Mouse (Mus musculus): ENCODE measurements around the gene Plcd1.

Plcd1 gene

DNA sequence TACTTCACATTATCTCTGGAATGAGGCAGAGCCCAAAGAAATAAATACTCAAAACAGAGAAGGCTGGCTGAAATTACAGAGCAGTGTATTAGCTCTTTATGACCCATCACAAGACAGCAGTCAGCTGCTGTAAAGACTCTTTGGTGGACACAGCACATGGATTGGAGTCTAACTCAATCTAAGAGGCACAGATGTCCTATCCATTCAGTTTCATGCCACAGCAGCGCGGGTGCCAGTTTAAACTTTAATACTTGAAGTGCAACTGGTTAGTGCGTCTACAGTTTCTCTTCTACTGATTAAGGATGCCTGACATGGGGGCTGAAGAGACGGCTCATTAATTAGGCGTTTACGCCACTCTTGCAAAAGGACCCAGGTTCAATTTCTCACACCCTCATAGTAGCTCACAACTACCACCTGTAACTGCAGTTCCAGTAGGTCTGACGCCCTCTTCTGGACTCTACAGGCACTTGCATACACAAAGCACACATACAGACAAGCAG is 67.4 kb downstream of the Plcd1 start:
- no peak for DNase-seq (ENCODE audit: low spot score in 2 of 2)

DNA sequence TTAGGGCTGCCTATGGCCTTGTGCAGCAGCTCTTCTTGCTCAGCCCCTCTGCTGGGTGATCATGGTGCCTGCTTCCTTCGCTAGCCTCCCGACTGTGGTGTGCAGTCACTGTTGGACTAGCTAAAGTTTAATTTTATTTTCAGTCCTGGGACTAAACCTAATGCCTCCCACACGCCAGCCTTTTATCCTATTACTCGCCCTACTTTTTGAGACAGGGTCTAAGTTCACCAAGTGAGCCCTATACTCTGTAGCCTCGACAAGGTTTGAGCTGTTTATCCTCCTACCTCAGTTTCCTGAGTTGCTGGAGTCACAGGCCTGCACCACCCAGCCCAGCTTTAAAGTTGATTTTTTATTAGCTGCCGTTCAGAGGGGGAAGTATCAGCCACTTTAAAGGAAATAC is 68.0 kb downstream of the Plcd1 start:
- DNase-seq (ENCODE audit: low spot score in 2 of 2), result no peak

DNA sequence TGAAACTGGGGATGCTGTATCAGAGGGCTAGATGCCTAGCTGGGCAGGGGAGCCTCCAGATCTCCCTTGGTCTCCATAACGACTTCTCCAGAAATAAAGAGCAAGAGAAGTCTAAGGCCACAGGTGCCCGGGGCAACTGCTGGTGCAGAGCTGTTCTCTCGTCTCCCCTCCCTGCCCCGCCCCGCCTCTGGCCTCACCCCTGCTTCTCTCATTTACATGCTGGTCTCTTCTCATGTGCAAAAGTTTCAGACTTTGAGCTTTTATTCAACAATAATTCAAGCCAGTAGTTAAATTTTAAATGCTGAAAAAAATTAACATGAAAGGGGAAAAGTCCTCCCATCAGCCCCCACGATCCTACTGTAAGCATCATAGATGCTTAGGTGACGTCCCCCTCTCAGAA is 71.6 kb downstream of the Plcd1 start:
- no peak for DNase-seq (ENCODE audit: low spot score in 2 of 2)
